Mouse (Mus musculus): ENCODE measurements around the gene Rpl10a.

GRCm38 (mm10) chr17:28294449-28295333 is 33.6 kb upstream of the Rpl10a start:
- TF ChIP-seq CTCF (IDR thresholded peaks at IDR 0.05; ENCODE audit: low read depth, low read length) (no peak), POLR2A (IDR thresholded peaks at IDR 0.05; ENCODE audit: borderline replicate concordance, low read depth, low read length) (no peak)
